Mouse (Mus musculus): ENCODE measurements around the gene Dao.

GRCm38 (mm10) chr5:114034393-114034792 lies 30.9 kb downstream of the Dao start:
- TF ChIP-seq CTCF (conservative IDR thresholded peaks at IDR 0.05 in 1 of 2, IDR thresholded peaks at IDR 0.05 in 1 of 2; ENCODE audit: low read depth in 2 of 2, low read length in 2 of 2) (no peak), EP300 (IDR thresholded peaks at IDR 0.05; ENCODE audit: low read length) (no peak)

Measured in CH12.LX (cell line).